Mouse (Mus musculus) heart, postnatal 14 days (tissue): ENCODE data around the gene Cytl1. TPM values are rescaled to one million over a fixed set of nuclear protein-coding genes. Genes with fewer than 3 reads are reported as not detected.

Experiments used
- DNase-seq, 2 experiments: peaks; one replicate each; pipeline ENCODE4 v3.0.0; 2021 to 2022
- intact Hi-C: fragments of 180-260 bp; cut with DNase I; formaldehyde crosslinking; loops from one replicate; pipeline ENCODE4 v1.15.1; 2025
- total RNA-seq, 2 experiments: library from RNA; stranded (reverse); gene quantifications; 2 replicates each; pipeline ENCODE4 v1.2.3; 2021

Cytl1 gene
- total RNA-seq, 2 experiments from 2014 or later: 14.4 to 20.2 TPM

GRCm38 (mm10) chr5:37765851-37766250 is 30.5 kb downstream of the Cytl1 start:
- intact Hi-C loops: no loop called here

GRCm38 (mm10) chr5:37767231-37767630 is 31.9 kb downstream of the Cytl1 start:
- DNase-seq: no peak
- intact Hi-C loops: no loop called here

More at GRCm38 (mm10) chr5:37765851-37766250, 30.5 kb downstream of the Cytl1 start:
- no peak for DNase-seq

GRCm38 (mm10) chr5:37769031-37769430 is 33.7 kb downstream of the Cytl1 start:
- DNase-seq: peak in 1 of 2 experiments; percentile 20

GRCm38 (mm10) chr5:37770870-37771269 is 35.6 kb downstream of the Cytl1 start:
- intact Hi-C loops: no loop called here
- DNase-seq: no peak

More at GRCm38 (mm10) chr5:37769031-37769430, 33.7 kb downstream of the Cytl1 start:
- intact Hi-C loops: no loop called here

- intact Hi-C loops: no loop called here
- DNase-seq: no peak
Measured at GRCm38 (mm10) chr5:37774011-37774410, 38.7 kb downstream of the Cytl1 start.

- no peak for DNase-seq
- intact Hi-C loops: no loop called here
Measured at GRCm38 (mm10) chr5:37775681-37776080, 40.4 kb downstream of the Cytl1 start.

- intact Hi-C loops: no loop called here
- DNase-seq: no peak
Measured at GRCm38 (mm10) chr5:37783306-37783705, 48.0 kb downstream of the Cytl1 start.

GRCm38 (mm10) chr5:37784847-37785391 is 49.6 kb downstream of the Cytl1 start:
- DNase-seq: no peak

More at GRCm38 (mm10) chr5:37784847-37785391, 49.6 kb downstream of the Cytl1 start:
- intact Hi-C loops: no loop called here

Other genes starting within 250 kb of the Cytl1 start
- gene Stk32b, start 18.3 kb upstream of the Cytl1 start, total RNA-seq: under 1 TPM; 0.15 to 0.38 TPM
- 1 to 10 TPM; 4.6 to 5.6 TPM for gene Msx1, start 89.1 kb downstream of the Cytl1 start, total RNA-seq